Mouse (Mus musculus) stomach, postnatal 0 days (tissue): ENCODE measurements around the gene Irak2. TPM values are rescaled to one million over a fixed set of nuclear protein-coding genes. Genes with fewer than 3 reads are reported as not detected.

Experiments used
- ATAC-seq: fragments of 200-750 bp; cut with Nextera tagmentation; 2 replicates; pipeline ENCODE4 v1.8.0; 2017; ENCODE audit not compliant: low FRiP score, low TSS enrichment
- DNase-seq: peaks from one replicate; pipeline ENCODE4 v3.0.0-alpha.2; 2016; ENCODE audit warnings: low spot score
- H3K27ac ChIP-seq: fragments of 300-500 bp; sonication (generic); replicated peaks from 2 replicates; pipeline ENCODE4 v1.5.1; 2014; ENCODE audit warnings: mild to moderate bottlenecking, control low read depth
- H3K27me3 ChIP-seq: fragments of 300-500 bp; sonication (generic); 2 replicates; pipeline ENCODE4 v1.6.1; 2014; ENCODE audit warnings: low read length; ENCODE audit not compliant: control insufficient read depth, insufficient read depth
- H3K36me3 ChIP-seq: fragments of 300-500 bp; sonication (generic); 2 replicates; pipeline ENCODE4 v1.6.1; 2014; ENCODE audit warnings: low read length, mixed read lengths; ENCODE audit not compliant: control insufficient read depth, insufficient read depth
- H3K4me1 ChIP-seq: fragments of 300-500 bp; sonication (generic); replicated peaks from 2 replicates; pipeline ENCODE4 v1.6.1; 2014; ENCODE audit warnings: antibody characterized with exemption; ENCODE audit not compliant: control insufficient read depth, insufficient read depth
- H3K4me2 ChIP-seq: fragments of 300-500 bp; sonication (generic); replicated peaks from 2 replicates; pipeline ENCODE4 v1.6.1; 2014; ENCODE audit warnings: low read depth, mild to moderate bottlenecking, control low read depth, moderate library complexity
- H3K4me3 ChIP-seq: fragments of 300-500 bp; sonication (generic); 2 replicates; pipeline ENCODE4 v1.5.1; 2014; ENCODE audit warnings: low read depth, low read length, control low read depth
- H3K9ac ChIP-seq: fragments of 300-500 bp; sonication (generic); 2 replicates; pipeline ENCODE4 v1.6.1; 2014; ENCODE audit warnings: mild to moderate bottlenecking, low read length, control low read depth, mixed read lengths
- H3K9me3 ChIP-seq: fragments of 300-500 bp; sonication (generic); 2 replicates; pipeline ENCODE4 v1.6.1; 2016; ENCODE audit warnings: low read length; ENCODE audit not compliant: control insufficient read depth
- CTCF ChIP-seq: IDR thresholded peaks from 2 replicates; pipeline ENCODE4 v1.5.1; 2016; ENCODE audit warnings: antibody characterized with exemption, low read depth, mild to moderate bottlenecking, moderate library complexity
- EP300 ChIP-seq: optimal IDR thresholded peaks from 2 replicates; pipeline ENCODE3; 2016; ENCODE audit warnings: antibody characterized with exemption
- WGBS: fragments of 180-500 bp; shearing (Covaris S2); extraction: QIAGEN DNeasy Blood & Tissue Kit; methylation state at CpG from one replicate; pipeline ENCODE4 v1.1.7; 2014; 5-methylcytosine and 5-hydroxymethylcytosine counted together
- polyA plus RNA-seq: library from polyadenylated mRNA; unstranded; fragments of >200 nt; fragmentation: Nextera tagmentation; extraction: Ambion mirVana; gene quantifications from 2 replicates; pipeline ENCODE4 v1.2.1, GENCODE M21; 2015

Gene Irak2
- polyA plus RNA-seq, 1 experiment from 2014 or later = 9.6 TPM

GRCm38 (mm10) chr6:113683081-113683825, 45.0 kb downstream of the Irak2 start:
- no peak for ATAC-seq
- WGBS = 93% methylated on average over 10 of the region's 10 CpGs

GRCm38 (mm10) chr6:113686551-113687125, 48.4 kb downstream of the Irak2 start:
- Histone ChIP-seq H3K4me2 (no peak overlapping the region), H3K27me3 (no peaks in the 10 kb centered on the region), H3K4me3 (no peak overlapping the region), H3K36me3 (no peaks in the 10 kb centered on the region; the same call in 1 of the 2 replicates), H3K4me1 (peaks cover 5% of the 10 kb centered on the region), H3K9ac (no peak overlapping the region), H3K27ac (peak overlapping the region; percentile 71), H3K9me3 (no peaks in the 10 kb centered on the region)
- ATAC-seq (peak; percentile 33; the same call in 1 of the 2 replicates), DNase-seq (peak; percentile 44)
- TF ChIP-seq CTCF = 0 out of 2 replicates have a peak, but pooled peaks have one; percentile 15
- TF ChIP-seq EP300 = no peak
- WGBS = 54% methylated on average over 8 of the region's 8 CpGs

More at GRCm38 (mm10) chr6:113683081-113683825, 45.0 kb downstream of the Irak2 start:
- TF ChIP-seq CTCF (no peak), EP300 (no peak)
- H3K36me3 ChIP-seq = no peaks in the 10 kb centered on the region; the same call in 1 of the 2 replicates
- H3K27me3 ChIP-seq = no peaks in the 10 kb centered on the region
- H3K9ac ChIP-seq = no peak overlapping the region
- no peak overlapping the region for H3K27ac ChIP-seq
- no peak overlapping the region for H3K4me3 ChIP-seq
- no peaks in the 10 kb centered on the region for H3K4me1 ChIP-seq
- no peak for DNase-seq
- H3K4me2 ChIP-seq = no peak overlapping the region
- H3K9me3 ChIP-seq = no peaks in the 10 kb centered on the region

- no peaks in the 10 kb centered on the region for H3K9me3 ChIP-seq
- H3K4me3 ChIP-seq = no peak overlapping the region
- peak; percentile 33 for DNase-seq
- H3K27ac ChIP-seq = peak overlapping the region; percentile 89
- no peak overlapping the region; the same call in 1 of the 2 replicates for H3K4me2 ChIP-seq
- H3K9ac ChIP-seq = peak overlapping the region; percentile 41
- H3K27me3 ChIP-seq = no peaks in the 10 kb centered on the region
- TF ChIP-seq EP300 (no peak), CTCF (no peak)
- H3K36me3 ChIP-seq = peaks cover 2% of the 10 kb centered on the region; the same call in 1 of the 2 replicates
- ATAC-seq = peak; percentile 51
- WGBS = 13% methylated on average over 7 of the region's 7 CpGs
- peaks cover 5% of the 10 kb centered on the region for H3K4me1 ChIP-seq
Measured at GRCm38 (mm10) chr6:113690008-113690399, 51.7 kb downstream of the Irak2 start.

GRCm38 (mm10) chr6:113690400-113691083, 52.3 kb downstream of the Irak2 start:
- H3K27ac ChIP-seq = peak overlapping the region; percentile 89
- H3K4me3 ChIP-seq = no peak overlapping the region
- peaks cover 5% of the 10 kb centered on the region for H3K4me1 ChIP-seq
- H3K36me3 ChIP-seq = peaks cover 2% of the 10 kb centered on the region; the same call in 1 of the 2 replicates
- 4% methylated on average over 14 of the region's 14 CpGs for WGBS
- H3K9me3 ChIP-seq = no peaks in the 10 kb centered on the region
- no peak for TF ChIP-seq CTCF
- TF ChIP-seq EP300 = peak; percentile 51
- peak overlapping the region; percentile 39; the same call in 1 of the 2 replicates for H3K4me2 ChIP-seq
- ATAC-seq (peak; percentile 81), DNase-seq (peak; percentile 74)
- H3K9ac ChIP-seq = peak overlapping the region; percentile 50
- H3K27me3 ChIP-seq = no peaks in the 10 kb centered on the region

GRCm38 (mm10) chr6:113691084-113691462, 52.8 kb downstream of the Irak2 start:
- no peaks in the 10 kb centered on the region for H3K27me3 ChIP-seq
- peaks cover 2% of the 10 kb centered on the region; the same call in 1 of the 2 replicates for H3K36me3 ChIP-seq
- peaks cover 7% of the 10 kb centered on the region for H3K4me1 ChIP-seq
- H3K4me3 ChIP-seq = no peak overlapping the region
- WGBS = 71% methylated on average over 4 of the region's 4 CpGs
- H3K9me3 ChIP-seq = no peaks in the 10 kb centered on the region
- peak overlapping the region; percentile 89 for H3K27ac ChIP-seq
- no peak for TF ChIP-seq CTCF
- no peak for TF ChIP-seq EP300
- ATAC-seq = no peak
- no peak for DNase-seq
- H3K4me2 ChIP-seq = peak overlapping the region; percentile 39; the same call in 1 of the 2 replicates
- peak overlapping the region; percentile 50 for H3K9ac ChIP-seq
